Mouse (Mus musculus) heart, adult 18-20 months (tissue): ENCODE measurements around the gene Efemp2. TPM values are rescaled to one million over a fixed set of nuclear protein-coding genes. Genes with fewer than 3 reads are reported as not detected.
"Not testable (repeated sequence)": the region's sequence is repeated elsewhere in the genome, so short reads cannot be mapped to it uniquely, and the experiment has no call there.

Experiments used
- DNase-seq, 2 experiments: peaks; one replicate each; pipeline ENCODE4 v3.0.0; 2021 to 2022; ENCODE audit warnings: mixed read lengths in 1 of 2
- total RNA-seq, 2 experiments: library from RNA; stranded (reverse); gene quantifications; 2 replicates each; pipeline ENCODE4 v1.2.3; 2021

Gene Efemp2
- total RNA-seq, 2 experiments from 2014 or later: 7.2 to 7.9 TPM

DNA sequence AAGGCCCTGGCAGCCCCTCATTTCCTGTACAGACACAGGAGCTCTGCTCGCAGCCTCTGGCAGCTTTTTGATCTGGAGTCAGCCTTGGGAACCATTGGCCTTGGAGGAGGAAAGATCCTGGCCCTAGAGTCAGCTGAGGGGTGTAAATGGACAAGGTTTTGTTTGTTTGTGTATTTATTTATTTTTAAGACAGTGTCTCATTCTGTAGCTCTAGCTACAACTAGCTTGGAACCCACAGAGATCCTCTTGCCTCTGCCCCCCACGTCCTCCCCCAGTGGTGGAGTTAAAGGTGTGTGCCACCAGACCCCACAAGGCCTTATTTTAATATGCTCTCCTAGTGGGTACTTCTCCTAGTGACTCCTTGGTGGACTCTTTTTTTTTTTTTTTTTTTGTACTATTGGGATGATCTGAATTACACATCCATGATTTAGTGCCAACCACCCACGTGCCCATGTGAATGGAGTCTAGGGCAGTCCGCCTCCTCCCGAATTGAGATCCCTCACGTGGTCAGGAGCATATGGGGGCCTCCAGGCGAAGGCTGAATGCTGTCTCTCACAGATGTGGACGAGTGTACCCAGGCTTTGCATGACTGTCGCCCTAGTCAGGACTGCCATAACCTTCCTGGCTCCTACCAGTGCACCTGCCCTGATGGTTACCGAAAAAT lies 3.4 kb downstream of the Efemp2 start:
- no peak for DNase-seq

DNA sequence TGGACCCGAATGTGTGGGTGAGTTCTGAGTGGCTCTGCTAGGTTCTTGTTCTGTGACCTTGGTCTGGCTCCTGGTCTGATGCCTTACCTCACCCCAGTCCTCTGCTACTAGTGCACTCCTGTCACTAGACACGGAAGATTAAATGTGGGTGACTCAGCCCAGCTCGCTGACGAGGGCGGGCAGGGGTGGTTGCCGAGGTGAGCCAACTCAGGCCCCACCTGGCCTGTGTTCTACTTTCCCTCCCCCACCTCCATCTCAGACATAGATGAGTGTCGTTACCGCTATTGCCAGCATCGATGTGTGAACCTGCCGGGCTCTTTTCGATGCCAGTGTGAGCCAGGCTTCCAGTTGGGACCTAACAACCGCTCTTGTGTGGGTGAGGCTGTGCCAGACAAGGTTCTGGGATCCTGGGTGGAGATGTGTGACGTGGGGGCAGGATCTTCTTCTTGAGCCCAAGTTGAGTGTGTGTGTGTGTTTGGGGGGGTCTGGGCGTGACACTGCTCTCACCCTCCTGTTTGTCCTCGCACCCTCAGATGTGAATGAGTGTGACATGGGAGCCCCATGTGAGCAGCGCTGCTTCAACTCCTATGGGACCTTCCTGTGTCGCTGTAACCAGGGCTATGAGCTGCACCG lies 4.0 kb downstream of the Efemp2 start:
- no peak for DNase-seq

DNA sequence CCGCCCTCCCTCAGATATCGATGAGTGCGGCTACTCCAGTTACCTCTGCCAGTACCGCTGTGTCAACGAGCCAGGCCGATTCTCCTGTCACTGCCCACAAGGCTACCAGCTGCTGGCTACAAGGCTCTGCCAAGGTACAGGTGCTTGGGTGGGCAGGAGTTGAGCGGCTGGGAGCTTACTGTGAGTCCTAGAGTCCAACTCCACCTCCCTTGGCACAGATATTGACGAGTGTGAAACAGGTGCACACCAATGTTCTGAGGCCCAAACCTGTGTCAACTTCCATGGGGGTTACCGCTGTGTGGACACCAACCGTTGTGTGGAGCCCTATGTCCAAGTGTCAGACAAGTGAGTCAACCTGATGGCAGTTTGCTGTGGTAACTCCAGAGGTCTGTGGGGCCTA lies 6.3 kb downstream of the Efemp2 start:
- no peak for DNase-seq

DNA sequence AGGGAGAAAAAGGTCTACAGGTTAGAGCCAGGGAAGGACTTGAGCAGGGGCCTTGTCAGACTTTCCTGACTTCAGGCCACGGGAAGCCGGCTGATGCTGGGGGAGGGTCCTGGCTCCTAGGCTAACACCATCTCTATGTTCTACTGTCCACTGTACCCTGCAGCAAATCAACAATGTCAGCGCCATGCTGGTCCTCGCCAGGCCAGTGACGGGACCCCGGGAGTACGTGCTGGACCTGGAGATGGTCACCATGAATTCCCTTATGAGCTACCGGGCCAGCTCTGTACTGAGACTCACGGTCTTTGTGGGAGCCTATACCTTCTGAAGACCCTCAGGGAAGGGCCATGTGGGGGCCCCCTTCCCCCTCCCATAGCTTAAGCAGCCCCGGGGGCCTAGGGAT lies 7.6 kb downstream of the Efemp2 start:
- DNase-seq: no peak

DNA sequence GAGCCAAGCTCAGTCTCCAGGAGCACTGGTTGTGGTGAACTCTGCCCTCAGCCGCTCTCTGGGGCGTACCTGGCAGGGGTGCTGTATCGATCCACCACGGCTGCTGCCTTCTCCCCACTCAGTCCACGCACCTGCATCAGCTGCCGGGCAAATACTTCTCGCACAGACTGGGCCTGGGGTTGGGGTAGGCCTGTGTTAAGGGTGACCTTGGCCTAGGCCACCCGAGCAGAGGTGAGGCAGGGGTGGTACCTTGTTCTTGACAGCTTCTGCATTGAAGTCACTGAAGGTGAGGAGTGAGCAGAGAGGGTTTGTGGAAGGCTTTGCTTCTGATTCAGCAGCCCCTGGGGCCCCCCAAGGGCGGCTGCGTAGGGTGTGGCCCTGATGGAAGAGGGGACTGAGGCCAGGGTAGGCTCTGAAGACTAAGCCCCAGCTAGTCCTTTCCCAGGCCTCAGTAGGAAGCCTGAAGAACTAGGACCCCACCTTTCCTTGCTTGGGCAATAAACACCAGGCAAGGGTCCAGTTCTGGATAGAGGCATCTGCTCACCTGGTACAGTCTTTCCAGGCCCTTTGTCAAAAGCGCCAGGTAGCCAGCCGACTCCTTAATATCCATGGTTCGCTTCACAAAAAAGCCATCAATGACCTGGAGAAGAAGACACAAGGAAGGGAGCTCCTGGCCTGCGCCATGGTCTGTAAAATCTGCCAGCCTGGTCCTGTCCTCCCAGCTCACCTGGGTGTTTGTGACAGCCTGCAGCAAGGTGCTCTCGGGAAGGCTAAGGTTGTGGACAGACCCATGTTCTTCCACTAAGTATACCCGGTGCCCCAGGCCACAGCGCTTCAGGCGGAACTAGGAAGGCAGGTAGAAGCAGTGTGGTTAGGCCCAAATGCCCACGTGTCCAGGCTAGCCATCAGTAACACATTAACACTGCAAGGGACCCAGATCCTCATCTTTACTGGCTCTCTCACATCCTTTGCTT lies 9.9 kb downstream of the Efemp2 start:
- no peak for DNase-seq

DNA sequence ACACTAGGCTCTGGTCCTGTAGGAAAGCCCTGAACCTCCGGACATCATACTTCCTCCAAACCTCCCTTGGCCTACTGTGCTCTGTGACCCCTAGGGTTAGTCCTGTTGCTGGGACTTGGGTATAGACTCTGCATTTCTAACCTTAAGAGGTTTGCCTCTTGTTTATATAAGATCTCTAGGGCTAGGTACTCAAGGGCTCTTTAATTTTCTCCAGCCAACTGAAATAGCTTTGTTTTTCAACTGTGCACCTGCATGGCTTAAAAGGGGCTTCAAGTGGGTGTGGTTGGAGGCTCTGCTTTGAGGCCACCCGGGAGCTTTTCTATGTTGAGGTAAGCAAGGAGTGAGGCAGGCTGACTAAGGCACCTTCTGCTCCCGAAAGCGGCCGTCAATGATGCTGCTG lies 10.7 kb downstream of the Efemp2 start:
- no peak for DNase-seq

DNA sequence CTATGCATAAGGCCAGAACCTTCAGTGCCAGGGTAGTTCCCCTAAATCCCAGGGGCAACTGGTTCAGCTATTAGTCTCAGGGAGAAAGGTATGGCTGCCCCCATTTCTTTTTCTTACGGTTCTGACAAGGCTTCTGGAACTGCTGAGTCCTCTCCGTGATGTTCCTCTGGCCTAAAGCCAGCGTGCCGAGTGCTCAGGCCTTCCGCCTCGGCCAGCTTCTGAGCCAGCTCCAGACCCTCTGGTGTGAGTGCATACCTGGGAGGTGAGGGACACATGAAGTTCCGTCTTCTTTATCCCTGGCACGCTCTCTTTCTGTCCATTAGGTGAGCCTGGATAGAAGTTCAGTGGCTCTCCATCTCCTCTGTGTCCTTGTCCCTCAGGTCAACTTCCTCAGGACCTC lies 11.6 kb downstream of the Efemp2 start:
- DNase-seq: no peak

DNA sequence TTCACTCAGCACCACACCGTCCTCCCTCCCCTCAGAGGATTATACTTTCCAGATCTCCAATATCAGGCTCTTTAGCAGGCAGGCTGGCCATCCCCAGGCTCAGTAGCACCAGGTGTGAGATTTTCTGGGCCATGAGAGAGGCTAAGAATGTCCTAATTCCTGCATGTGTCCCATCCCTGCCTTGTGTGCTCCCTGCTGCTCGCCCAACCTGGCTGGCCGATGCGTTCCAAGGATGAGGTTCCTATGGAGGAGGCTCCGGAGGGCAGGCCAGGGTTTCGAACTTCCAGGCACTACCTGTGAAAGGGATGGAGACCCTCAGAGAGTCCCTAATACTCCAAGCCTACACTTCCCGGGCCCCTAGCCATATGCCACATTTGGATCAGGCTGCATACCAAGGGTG lies 12.1 kb downstream of the Efemp2 start:
- no peak for DNase-seq

DNA sequence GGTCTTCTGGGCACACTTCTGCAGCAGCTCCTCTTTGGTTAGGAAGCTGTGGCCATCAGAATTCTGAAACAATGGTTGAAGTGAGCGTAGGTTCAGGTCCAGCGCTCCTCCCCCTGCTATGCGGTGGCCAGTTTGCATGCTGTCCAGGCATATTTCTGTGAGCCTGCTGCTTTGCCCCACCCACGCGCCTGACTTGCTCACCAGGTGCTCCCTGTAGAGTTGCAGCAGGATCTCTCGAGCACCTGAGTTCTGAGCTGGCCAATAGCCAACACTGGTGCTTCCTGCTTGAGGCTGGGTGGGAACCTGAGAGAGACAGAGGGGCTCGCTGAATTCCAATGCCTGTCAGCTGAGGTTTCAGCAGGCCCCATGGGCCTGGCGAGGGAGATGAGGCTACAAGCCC lies 12.5 kb downstream of the Efemp2 start:
- DNase-seq: no peak

DNA sequence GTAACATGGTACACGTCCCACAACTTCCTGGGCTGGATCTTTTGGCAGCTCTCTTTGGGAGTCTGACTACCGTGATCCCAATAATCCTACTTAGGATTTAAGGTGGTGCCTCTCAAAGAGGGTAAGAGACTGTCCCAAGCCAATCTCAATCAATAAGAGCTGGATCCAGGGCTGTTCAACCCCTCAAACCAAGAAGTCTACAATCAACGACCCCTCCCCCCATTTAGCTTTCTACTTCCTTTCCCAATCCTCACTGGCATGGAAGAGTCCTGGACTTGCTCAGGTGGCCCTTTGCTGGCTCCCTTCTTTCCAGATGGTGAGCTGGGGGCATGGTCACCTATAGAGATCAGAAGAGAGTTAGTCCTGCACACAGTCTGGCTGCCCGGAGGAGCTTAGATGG lies 13.0 kb downstream of the Efemp2 start:
- DNase-seq: no peak

DNA sequence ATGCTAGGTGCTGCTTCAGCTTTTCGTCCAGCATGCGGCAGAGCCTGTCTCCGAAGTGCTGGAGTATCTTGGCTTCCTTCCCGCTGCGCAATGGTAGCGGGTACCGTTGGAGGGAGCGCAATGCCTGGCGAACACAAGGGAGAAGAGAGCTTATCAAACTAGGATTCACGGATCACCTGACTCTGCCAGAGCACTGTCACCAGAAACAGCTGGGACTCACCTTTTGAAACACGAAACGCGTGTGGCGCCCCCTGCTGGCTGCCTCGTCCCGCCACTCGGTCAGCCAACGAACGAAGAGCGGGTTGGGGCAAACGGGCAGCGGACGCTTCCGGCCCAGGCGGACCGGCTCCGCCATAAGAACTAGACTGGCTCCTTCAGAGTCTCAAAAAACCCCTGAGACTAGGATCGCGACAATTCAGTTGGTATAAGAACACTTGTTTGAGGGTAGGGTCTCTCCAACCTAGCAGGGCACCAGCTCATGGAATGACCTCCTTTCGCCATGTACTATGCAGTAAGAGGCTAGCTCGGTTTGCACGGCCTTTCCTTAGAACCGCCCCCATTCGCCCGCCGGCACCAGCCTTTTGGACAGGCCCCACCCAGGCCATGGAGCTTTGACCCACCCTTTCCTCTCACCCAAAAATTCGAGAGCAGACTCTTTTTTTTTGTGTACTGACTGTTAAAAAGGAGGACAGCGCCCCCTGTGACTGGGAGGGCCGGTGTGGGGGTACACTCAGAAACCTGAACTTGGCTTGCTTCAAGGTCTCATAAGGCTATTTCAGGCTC lies 14.2 kb downstream of the Efemp2 start, which contains the start of gene Mus81:
TSS of gene Mus81 (minus strand) at position 635 of the 783 bp plus-strand sequence.
- peak; percentile 98 to 99 for DNase-seq

DNA sequence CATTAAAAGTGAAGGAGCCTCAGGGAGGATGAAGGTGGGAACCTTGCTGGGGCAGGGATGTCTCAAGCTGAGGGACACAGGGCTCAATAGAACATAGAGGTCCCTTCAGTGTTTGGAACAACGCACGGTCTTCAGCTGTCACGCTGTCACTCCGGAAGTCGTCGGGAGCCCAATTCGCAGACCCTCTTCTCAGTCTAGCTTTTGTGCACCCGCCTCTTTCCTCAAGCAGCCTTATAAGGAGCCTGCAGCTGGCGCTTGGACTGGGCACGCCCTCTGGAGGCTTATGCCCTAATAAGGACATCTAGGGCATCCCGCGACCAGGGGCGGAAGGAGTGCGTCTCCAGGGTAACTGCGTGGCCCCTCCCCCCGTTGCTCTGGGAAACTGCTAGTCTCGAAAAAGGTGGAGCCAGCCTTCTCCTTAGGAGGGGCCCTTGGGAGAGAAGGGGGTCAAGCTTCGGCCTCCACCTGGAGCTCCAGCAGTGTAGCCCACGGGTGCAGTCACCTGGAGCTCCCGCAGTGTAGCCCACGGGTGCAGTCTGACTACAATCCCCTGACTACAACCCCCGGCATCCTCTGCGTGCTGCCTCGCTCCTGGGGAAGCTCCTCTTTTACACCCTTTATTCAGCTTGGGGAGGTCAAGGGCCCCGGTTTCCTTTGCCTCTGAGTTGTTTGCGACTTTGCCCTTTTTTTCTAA lies 15.3 kb downstream of the Efemp2 start:
- peak; percentile 98 for DNase-seq

DNA sequence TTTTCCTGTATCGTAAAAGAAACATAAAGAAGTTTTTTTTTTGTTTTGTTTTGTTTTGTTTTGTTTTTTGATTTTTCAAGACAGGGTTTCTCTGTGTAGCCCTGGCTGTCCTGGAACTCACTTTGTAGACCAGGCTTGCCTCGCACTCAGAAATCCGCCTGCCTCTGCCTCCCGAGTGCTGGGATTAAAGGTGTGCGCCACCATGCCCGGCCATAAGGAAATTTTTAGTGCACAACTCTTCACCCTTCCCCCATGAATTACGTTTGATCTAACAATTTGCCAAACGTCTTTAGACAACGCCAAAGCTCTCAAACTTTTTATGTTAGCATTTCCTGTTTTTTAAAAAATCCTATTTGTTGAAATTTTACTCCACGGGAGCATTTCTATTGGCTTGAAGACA lies 16.0 kb downstream of the Efemp2 start:
- DNase-seq: not testable (repeated sequence)

DNA sequence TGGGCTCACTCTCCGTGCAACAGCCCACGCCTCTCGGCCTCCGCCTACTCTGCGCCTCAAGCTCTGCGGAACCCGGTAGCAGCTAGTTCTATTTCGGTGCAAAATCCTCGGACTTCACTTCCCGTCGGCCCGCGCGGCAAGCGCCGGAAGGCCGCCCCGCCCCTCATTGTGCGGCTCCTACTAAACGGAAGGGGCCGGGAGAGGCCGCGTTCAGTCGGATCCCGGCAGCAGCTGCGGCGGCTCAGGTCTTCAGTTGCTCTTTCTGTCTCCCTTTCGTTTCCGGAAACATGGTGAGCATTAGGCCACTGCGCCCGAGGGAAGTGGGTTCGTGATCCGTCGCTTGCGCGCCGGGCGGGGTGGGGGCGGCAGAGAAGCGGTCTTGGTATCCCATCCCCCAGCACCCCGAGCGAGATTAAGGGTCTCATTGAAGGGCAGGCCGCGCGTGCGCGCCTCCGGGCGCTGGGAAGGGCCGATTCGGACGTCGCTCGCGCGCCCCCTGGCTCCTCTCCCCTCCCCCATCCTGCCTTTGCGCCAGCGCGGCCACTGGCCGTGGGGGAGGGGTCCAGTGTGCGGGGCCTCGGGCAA lies 16.7 kb downstream of the Efemp2 start, which contains the start of gene Cfl1:
TSS of gene Cfl1 (plus strand) at position 143 of the 585 bp plus-strand sequence.
- DNase-seq: peak; percentile 96 to 98

DNA sequence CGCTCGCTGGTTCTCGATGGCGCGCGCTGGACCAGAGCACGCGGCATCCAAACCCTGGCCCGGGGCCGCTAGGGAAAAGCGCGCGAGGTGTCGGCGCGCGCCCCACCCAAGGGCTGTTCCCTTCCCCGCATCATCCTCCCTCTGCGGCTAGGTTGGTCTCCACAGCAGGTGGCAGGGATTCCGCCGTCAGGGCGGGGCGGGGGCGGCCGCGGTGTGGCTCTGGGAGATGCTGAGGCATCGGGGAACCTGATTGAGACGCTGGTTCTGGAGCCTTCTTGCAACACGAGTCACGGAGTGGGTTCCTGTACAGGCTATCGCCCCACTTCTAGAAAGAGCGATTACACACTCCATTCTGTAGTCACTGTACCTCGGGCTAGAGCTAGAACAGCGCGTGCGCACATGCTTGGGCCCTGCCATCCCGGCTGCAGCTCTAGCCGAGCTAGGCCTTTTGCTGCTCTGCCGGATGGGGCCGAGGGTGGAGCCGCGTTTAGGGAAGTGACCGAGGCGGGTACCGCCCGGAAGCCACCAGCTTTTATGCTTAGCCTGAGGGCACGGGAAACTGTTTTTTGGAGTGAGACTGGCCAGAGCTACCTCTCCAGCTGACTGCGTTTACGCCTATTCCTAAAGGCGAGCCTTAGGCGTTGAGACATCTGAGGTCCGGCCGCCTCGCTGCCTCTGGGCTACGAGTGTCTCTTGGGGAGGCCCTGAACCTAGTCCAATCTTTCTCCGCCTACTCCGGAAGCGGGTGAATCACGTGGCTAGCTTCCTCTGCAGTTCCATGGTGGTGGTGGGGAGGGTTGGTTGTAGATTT lies 17.3 kb downstream of the Efemp2 start:
- peak; percentile 94 for DNase-seq

DNA sequence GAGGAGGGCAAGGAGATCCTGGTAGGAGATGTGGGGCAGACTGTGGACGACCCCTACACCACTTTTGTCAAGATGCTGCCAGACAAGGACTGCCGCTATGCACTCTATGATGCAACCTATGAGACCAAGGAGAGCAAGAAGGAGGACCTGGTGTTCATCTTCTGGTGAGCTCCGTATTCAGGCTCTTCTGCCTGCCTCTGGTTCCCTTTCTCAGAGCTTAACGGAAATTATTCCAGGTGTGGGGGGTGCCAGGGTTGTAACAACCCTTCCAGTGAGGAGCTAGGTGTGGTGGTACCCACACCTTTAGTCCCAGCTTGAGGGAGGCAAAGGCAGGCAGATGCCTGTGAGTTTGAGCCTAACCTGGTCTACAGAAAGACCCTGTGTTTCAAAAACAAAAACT lies 18.9 kb downstream of the Efemp2 start:
- DNase-seq: no peak

DNA sequence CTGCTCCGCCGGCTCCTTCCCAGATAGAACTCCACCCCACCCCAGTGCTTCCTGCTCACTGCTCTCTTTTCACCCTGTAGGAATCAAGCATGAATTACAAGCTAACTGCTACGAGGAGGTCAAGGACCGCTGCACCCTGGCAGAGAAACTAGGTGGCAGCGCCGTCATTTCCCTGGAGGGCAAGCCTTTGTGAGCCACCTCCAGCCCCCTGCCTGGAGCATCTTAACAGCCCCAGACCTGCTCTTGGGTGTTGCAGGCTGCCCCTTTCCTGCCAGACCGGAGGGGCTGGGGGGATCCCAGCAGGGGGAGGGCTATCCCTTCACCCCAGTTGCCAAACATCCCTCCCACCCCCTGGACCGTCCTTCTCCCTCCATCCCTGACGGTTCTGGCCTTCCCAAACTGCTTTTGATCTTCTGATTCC lies 19.6 kb downstream of the Efemp2 start:
- DNase-seq: not testable (repeated sequence)

DNA sequence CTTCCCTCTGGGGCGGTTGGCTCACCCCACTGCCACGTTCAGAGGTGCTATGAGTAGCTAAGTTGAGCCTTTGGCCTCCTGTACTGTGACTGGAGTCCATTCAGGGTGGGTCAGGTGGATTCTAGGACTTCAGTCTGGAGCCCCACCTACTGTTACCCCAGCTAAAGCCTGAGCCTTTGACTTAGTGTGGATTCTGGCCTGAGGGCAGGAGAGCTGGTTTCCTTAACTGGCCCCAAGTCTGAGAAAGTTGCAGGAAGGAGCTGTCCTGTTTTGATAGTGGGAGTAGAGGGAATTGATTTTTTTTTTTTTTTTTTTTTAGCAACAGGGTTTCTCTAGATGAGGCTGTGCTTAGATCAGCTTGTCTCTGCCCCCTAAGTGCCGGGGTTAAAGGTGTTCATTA lies 20.6 kb downstream of the Efemp2 start:
- DNase-seq: no peak

DNA sequence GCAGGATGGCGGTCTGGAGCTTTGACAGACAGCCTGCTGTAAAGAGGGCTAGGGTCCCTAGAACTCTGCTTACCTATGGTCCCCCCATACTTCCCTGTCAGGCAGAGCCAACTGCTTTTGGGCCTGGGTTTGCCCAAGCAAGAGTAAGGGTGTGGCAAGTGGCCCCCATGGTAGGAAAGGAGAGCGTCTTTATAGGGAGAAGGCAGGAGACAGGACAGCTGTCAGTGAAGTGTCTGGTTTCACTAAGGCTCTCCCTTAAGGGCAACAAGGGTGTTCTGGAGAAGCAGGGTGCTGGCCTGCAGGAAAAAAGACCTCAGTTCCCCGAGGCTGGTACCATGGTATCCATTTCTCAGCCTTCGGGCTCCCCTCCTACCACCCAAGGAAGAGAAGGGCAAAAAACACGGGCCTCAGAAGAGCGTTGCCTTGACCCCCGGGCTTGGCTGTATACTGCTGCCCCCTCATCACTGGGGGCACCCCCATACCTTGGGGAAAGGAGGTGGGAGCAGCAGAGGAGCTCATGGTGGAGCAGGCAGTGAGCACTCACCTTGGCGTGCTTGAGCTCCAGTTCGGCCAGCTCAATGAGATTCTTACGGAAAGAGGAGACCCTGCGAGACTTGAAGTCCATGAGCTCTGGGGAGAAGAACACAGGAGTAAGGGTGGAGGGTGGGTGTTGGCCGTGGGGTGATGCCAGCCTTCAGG lies 21.7 kb downstream of the Efemp2 start:
- DNase-seq: no peak

DNA sequence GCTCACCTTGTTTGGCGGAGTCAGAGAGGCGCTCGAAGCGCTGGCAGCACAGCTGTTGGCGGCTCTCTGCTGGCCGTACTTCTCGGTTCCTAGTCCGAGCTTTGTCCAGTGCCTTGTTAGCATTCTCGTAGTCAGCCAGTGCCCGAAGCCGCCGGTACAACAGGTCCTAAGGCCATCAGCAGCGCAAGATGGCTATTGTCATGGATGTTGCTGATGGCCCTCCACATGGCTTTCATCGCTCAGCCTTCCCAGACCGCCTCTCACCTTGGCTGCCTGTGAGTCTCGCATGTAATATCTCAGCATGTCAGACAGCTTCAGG lies 22.3 kb downstream of the Efemp2 start:
- DNase-seq: no peak
